Mouse (Mus musculus) MEL-GATA-1-ER (cell line): ENCODE data around the gene Fbxo10.
A peak's percentile ranks its signal among the peaks of the same experiment; 100 is the strongest.
"Not testable (repeated sequence)": the region's sequence is repeated elsewhere in the genome, so short reads cannot be mapped to it uniquely, and the experiment has no call there.

ENCODE experiments used
- DNase-seq: peaks from one replicate; pipeline ENCODE4 v3.0.0-alpha.2; 2012; ENCODE audit warnings: low read depth; ENCODE audit errors: extremely low read depth

The Fbxo10 gene

DNA sequence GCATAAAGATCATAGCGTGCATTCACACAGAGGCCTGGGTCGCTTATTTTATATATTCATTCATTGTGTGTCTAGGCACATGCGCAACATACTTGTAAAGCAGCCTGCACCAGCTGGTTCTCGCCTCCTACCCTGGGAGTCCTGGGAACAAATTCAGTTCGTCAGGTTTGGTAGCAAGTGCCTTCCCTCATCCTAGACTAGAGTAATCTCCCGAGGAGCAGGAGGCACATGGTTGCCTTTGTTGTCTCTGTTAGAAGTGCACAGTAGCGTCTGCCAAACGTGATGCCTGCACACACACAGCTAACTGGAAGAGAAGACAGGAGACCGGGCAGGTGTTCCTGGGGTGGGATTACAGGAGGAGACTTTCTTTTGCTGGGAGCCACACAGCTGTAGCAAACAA, 36.4 kb downstream of the Fbxo10 start:
- DNase-seq, result no peak

DNA sequence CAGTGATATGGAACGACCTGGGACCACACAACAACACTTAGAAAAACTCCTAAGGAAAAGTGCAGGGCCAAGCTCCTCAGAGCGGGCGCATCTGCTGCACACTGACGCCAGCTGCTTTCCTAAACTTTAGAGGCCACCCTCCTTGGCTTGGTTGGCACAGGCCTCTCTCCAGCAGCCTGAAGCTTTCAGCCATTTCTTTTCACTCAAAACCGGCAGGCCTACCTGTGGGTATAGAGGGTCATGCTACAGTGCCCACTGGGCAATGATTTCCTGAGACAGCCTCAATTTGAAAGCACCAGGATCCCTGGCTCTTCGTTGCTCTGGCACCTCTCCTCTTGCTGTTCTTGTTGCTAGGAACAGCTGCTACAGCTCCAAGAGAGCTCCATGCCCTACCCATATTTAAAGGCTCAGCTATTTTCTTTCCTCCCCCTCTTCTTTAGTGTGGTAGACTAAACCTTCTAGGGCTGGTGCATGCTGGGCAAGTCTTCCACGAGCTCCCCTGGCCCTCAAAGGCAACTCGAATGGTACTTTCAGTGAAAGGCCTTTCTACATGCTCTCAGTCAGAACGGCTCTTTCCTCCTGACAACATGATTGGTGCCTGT, 37.0 kb downstream of the Fbxo10 start:
- DNase-seq, result no peak

DNA sequence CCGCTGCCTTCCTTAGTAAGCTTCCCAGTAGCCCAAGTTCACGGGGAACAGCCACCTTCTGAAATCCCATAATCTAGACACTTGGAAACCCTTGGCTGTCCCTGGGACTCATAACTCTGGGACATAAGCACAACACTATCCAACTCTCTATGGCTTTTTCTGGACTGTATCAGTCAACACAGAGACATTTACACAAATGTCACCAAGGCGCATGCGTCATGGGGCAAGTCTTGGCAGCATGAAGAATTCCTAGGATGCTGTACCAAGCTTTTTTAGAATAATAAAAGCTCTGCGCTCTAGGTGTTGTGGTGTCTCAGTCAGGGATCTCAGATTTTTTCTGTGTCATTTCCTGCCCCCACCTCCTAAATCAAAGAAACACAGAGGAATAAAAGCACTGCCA, 37.7 kb downstream of the Fbxo10 start:
- DNase-seq, result no peak

DNA sequence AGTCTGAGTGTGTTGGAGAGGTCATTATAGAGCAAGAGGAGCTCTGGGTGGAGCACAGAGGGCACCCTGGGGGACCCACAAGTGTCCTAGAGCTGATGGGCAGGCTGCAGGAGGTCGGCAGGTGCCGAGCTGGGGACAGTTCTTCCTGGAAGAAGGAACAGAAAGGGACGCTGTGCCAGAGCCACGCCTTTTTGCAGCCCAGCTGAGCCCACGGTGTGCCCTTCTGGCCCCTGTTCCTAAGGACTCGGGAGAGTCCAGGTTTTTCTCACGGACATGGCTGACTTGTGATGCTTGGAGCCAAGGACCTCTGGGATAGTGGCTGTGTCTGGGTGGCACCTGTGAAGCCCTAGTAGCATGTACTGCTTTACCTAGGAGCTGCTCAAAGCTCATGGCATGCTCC, 43.6 kb downstream of the Fbxo10 start:
- DNase-seq, result no peak

DNA sequence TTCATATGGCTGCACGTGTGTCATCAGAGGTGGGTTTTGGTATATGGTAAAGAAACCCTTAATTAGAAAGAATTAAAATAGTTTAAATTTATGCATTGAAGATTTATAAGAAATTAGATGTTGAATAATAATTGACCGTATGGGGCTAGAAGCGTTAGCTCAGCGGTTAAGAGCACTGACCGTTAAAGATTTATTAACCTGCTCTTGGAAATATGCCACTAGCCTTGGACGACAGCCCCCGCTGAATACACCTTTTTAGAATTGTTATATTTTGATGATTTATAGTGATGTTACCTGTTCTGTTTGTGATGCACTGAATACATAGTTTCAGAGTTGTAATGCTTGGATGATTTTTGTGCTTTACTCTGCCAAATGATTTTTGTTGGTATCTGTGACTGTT, 44.9 kb downstream of the Fbxo10 start:
- not testable (repeated sequence) for DNase-seq

DNA sequence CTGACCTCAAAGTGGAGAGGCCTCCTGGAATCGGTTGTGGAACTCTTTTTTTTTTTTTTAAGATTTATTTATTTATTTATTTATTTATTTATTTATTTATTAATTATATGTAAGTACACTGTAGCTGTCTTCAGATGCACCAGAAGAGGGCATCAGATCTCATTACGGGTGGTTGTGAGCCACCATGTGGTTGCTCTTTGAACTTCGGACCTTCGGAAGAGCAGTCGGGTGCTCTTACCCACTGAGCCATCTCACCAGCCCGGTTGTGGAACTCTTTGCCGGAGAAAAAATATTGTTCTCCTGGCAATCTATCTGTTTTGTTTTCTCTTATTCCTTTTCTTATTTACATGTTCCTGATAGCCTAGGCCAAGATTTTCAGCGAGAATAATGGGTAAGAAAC, 45.5 kb downstream of the Fbxo10 start:
- DNase-seq, result not testable (repeated sequence)

DNA sequence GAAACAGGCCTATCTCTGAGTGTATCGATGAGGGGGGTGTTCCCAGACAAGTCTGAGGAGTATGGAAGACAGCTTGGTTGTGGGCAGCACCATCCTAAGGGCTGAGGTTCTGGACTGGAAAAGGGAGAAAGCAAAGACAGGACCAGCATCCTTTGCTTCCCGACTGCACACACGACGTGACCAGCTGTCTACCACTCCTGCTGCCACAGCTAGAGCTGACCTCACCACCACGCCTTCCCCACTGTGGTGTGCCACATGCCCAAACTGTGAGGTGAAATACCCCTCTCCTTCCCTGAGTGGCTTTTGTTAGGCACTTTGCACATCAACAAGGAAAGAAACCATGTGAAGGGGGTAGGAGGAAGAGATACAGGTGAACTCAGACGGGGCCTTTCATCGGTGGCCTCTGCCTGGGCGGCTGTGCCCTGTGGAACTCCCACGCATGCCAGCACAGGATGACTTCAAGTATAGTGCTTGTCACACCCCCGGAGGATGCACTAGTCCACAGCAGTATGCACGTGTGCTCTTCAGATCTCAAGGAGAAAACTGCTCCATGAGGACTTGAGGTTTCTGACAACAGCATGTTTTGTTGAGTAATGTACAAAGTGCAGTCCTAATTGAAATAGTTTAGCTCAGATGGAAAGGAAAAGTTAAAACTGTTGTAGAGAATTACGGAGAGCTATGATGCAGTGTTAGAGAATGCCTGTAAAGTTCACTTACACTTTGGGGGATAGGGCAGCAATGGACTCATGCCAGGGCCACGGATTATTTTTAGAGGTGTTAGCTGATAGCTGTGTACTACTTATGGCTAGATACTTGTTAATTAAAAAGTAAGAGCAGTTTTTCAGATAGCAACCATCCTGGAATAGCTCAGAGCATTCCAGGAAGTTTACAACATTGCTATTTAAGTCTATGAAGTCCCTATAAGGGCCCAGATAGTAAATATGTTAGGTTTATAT, 46.7 kb downstream of the Fbxo10 start:
- no peak for DNase-seq

DNA sequence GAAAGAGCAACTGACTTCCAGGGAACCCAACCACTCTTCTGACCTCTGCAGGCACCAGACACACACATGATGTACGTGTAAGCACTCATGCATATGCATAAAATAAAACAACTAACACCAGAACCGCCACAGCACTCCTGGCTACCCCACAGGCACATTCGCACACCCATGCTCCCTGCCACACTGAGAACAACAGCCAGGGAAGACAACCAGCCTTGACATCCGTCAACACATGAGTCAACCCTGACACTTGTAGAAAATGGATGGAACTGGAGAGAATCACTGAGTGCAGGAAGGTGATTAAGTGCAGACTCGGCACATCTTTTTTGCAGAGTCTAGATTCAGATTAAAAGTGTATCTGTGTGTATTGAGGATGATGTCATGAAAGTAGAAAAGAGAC, 47.8 kb downstream of the Fbxo10 start:
- DNase-seq, result no peak

DNA sequence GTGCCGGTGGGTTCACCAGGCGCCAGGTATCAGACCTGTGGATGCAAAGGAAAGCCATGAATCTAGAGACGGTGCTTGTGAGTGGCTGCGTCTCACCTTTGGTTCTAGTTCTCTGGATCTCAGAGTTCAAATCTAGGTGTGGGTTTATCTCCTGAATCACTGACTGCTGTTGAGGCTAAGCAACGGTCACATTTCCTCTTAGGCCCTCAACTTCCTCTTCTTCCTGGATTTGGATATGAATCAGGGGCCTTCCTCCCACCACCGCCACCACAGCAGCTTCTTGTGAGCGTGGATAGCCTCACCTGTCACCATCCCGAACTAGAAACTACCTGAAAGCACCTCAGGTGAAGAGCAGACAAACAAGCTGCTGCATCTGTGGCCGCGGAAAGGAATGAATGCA, 48.4 kb downstream of the Fbxo10 start:
- no peak for DNase-seq

DNA sequence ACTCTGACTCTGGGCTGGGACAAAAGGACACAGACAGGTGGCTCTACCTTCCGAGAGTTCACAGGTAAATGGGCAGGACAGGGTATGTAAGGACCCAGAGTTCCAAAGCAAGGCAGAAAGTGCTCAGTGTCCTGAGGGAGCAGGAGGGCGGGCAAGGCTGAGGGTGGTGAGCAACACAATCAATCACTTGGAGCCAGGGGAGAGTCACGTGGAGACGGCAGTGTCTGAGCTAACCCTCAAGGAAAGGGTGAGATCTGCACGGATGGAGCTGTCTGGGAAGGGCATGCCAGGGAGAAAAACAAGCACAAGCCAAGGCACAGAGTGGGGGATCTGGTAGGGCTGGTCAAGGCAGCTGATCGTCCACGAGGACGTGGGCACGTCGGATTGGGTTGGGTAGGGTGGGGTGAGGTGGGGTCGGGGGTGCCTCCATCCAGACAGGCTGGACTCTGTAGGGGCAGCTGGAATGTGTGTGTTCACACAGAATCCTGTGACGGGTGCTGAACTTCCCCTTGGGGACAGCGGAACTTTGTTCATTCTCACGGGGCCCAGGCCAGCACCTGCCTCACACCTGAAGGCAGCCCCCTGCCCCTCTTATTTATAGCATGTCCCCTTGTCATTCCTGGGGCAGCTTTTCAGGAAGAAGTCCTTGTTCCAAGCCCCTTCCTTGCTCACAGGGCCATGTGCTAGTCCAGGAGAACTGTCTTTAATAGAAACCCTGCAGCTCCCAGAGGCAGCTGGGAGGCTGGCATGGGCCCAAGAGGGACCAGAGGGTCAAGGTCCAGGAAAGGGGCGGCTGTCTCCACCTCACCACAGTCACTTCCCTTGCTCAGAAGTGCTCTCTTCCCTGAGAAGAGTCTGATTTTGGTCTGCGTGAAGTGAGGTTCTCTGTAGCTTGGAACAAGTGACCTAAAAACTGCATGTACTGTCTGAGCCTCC, 49.4 kb downstream of the Fbxo10 start:
- no peak for DNase-seq

DNA sequence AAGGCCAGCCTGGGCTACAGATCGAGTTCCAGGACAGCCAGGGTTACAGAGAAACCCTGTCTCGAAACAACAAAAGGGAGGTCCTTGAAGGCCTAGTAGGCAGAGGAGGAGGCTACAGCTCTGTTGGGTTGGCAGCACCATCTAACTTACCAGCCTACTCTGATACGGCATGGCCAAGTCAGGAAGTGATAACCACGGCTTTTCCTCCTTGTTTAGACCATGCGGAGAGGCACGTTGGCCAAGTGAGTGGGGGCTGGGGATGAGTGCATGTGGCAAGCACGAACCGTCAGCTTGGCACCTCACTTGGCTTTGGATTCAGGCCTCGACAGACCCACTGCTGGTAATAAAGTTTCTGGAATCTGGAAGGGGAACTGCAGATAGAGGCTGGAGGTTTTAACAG, 51.8 kb downstream of the Fbxo10 start:
- DNase-seq, result no peak

DNA sequence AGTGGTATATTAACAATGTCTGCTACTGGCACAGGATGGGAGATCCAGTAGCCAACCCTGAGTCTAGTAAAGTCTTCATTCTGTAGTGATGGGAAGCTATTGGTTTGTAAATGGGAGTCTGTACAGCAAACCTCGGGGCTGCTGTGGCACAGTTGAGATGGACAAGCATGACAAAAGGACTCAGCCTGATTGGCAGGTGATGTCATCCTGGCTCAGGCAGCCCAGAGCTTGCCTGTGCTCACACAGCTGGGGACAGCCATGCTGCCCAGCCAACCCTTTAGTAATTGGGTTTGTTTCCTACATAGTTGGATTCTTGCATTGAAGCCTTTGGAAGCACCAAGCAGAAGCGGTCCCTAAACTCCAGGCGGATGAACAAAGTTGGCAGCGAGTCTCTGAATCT, 57.9 kb downstream of the Fbxo10 start:
- no peak for DNase-seq

DNA sequence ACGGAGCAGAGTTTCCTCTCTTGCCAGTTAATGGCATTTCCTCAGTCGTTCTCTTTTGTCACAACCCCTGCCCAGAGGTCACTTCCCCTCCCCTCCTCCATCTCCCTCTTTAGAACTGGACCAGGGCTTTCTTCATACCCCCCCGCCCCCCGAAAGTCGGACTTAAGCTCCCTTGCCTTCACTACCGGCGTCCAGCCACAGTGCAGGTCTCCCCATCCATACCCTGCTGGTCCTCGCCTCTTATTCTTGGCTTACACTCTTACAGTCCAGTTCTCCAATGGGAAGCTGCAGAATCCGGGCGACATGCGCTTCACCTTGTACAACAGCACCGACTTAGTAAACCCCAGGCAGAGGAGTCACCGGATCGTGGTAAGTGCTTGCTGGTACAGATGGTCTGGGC, 65.4 kb downstream of the Fbxo10 start:
- DNase-seq, result no peak

DNA sequence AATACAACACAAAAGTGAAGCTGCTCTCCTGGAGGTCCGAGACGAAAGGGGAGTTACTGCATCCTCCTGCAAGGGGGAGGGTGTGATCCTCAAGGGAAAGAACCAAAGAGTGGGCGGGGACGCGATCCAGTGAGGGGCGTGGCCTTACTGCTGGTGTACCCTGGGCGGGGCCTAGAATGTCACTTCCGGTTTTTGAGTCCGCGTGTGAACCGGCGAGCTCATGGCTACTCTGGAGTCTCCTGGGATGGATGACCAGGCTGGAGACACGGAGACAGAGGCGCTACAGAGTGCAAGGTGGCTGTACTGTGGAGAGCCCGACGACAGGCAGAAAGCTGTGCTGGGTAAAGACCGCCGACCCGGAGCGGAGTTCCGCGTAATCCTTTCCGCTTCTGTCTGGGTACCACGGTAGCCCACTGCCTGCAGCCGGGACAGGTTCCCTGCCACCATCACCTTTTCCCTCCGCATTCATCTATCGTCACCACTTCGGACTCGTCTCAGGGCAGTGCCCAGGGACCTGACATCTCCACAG, 65.9 kb downstream of the Fbxo10 start, which contains the start of gene Polr1e:
TSS of gene Polr1e (plus strand) at position 132 of the 529 bp plus-strand sequence.
- DNase-seq, result peak; percentile 82

DNA sequence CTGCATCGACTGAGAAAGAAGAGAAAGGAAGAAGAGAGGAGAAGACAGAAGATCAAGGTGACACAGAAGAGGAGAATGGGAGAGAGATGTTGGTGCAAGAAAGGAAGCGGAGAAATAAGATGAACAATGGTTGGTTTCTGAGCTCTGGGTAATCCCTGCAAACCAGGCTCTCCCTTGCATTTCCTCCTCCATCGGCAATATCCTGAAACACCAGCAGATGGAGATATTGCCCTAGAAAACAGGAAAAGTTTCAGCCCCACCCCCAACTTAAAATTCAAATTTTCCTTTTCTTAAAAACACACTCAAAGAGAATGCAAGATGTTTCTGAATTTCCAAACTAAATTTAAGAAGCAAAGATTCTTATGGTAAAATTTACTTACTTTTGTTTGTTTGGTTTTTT, 68.8 kb downstream of the Fbxo10 start:
- DNase-seq, result no peak

DNA sequence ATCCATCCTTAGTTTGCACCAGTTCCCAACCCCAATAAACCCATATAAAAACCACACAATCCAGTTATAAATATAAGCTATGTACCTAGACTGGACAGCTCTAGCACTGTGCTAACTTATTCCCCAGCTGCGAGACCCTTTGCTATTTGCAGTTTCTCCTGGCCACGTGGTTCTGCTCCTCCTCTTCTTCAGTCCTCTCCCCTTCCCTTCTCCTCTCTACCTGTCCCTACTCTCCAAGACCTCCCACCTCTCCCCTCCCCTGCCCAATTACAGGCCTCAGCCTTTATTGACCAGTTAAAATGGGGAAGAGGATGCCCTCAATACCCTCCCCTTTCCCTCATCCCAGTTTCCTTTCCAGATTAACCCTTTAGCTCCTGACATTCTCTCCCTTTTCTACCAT, 70.9 kb downstream of the Fbxo10 start:
- no peak for DNase-seq

DNA sequence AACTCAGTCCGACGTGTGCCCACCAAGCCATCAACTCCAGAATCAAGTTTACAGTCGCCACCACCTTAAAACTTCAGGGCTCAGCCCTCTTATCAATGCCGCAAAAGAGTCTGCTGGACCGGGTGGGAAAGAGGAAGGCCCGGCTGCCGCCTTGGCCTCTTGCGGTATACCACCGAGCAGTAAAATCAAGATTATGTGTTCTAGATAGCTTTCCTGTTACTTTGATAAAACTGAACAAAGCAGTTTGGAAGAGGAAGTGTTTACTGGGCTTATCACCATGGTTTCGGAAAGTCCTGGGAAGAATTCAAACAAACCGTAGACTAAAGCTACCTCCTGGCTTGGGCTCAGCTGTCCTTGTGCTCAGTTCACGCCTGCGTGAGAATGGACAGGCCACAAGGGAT, 71.4 kb downstream of the Fbxo10 start:
- peak; percentile 72 for DNase-seq

DNA sequence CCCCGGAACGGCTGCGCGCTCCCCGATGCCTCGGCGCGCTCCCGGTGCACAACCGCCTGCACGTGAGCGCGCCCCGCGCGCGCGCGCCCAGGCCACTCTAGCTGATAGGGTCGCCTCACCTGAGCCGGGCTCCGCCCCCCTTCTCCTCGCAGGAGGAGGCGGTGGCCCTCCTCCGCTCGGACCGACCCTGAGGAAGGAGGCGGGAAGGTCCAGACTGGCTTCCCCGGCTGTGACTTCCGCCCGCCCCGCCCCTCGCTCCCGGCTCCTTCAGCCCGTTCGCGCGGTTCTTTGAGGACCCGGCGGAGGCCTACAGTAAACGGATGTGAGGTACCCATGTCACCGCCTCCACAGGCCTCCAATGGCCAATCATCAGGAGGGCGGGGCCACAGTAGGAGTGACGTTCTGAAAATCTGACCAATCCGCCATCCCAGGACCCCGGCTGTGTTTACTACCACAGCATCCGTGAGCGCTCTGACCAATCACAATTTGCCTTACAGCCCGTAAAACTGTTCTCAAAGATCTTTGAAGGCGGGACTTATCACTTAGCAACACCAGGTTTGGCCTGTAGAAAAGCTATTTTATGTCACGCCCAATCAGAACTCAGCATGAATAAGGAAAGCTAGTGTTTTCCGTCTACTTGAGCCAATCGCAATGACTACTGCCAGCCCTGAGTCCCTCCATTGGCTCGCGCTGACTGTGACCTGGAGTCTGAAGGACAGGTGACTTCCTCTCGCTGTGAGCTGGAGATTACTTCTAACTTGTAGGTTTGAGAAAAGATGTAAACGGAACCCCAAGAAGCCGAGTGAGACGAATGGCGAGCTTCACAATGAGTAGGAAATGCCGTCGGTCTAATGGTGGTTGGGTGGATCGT, 72.1 kb downstream of the Fbxo10 start, which contains the start of gene Zbtb5:
TSS of gene Zbtb5 (minus strand) at position 308 of the 871 bp plus-strand sequence.
- peak; percentile 100 for DNase-seq

DNA sequence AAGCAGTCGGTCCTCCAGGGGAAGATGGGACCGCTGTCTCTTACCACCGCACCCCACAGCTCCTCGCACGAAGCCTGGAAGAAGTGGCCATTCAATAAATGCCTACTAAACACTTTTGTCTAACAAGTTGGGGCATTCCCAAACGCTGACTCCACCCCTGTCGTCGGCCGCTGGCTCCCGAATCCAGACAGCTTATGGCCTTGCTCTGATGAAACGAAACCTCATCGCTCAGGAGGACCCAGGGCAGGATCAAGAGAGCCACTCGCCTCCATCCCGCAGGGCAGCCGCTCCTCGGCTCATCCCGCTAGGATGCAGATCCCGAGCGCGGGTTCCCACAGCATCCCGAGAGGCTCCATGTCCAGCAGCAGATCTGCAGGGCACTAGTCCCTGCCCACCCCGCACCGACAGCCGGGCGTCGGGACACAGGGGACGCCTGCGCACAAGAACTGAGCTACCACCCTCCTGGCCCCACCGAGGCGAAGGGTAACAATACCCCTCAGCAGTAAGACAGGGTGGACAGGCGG, 72.8 kb downstream of the Fbxo10 start:
- peak; percentile 48 for DNase-seq

DNA sequence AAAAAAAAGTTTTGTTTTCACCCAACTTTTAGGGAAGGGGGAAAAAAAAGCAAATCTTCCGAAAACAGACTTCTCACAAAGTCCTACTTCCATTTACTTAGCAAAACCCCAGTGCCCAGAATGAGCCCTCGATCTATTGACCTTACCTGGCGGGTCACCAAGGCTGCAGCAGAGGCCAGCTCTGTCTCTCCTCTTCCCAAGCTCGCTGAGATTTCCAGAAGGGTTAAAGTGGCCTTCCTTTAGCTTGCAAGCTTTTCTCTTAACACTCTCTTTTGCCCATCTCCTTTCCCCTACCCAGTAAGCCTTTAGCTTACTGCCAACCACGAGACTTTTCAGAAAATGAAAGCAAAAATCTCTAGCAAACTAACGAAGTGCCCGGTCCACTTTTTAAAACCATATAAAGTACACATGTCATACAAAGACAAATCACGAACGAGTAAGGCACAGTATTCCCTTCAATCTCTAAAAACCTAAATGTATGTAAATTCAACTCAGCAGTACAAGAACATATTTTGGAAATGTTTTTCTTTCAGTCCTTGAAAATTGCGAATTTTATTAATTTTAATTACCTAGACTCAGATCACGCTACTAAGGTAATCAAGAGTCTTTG, 73.5 kb downstream of the Fbxo10 start:
- DNase-seq, result no peak
